Mouse (Mus musculus) midbrain, embryonic 16.5 days (tissue): ENCODE data around the gene Dcun1d5. TPM values are rescaled to one million over a fixed set of nuclear protein-coding genes. Genes with fewer than 3 reads are reported as not detected.

Experiments used
- polyA plus RNA-seq: library from polyadenylated mRNA; unstranded; fragments of >200 nt; fragmentation: Nextera tagmentation; extraction: Ambion mirVana; gene quantifications from 2 replicates; pipeline ENCODE4 v1.2.1, GENCODE M21; 2015

Gene Dcun1d5
- polyA plus RNA-seq, 1 experiment from 2014 or later, result 86.8 TPM

Other genes starting within 250 kb of the Dcun1d5 start
- 20.9 and 24.3 TPM in 2 replicates for gene Dync2h1, start 74 bp upstream of the Dcun1d5 start, polyA plus RNA-seq
- 3.8 TPM in 1 of 2 replicates, not detected in the other for gene Mmp13, start 88.0 kb downstream of the Dcun1d5 start, polyA plus RNA-seq
- not detected in 2 replicates for gene Mmp12, start 159.9 kb downstream of the Dcun1d5 start, polyA plus RNA-seq
- gene Mmp1b, start 203.5 kb downstream of the Dcun1d5 start, polyA plus RNA-seq, result not detected in 2 replicates